10 mouse cellular contexts compared by ENCODE assay signal in the genomic region with DNA sequence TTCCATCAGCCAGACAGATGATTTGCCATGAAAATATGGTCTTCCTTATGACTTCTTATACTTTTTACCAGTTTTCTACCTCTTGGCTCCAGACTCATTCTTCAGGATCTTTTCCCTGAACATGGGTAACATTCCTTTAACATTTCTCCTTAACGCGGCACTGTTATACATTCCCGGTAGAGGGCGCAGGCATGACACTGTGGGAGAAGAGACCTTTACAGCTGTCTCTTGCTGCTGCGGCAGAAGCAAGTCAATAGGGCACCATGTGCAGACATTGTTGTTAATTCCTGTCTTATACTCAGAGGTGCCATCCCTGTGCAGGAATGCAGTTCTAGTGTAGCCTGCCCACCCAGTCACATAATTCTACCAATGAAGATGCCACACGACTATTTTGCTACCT.
DNase-seq lines count a peak whose midpoint lies in the region; ATAC-seq and TF ChIP-seq lines count a peak whose summit lies in the region.
"Had no signal": no experiment of that assay in that cellular context is flagged by ENCODE, and none has a peak within 500 bp of the region (broad histone marks: within the 10 kb centered on the region; RNA-seq: fewer than 3 reads in every experiment).

No protein-coding gene starts in this region.

- no peak overlapping the region for H3K9ac ChIP-seq in heart, postnatal 0 days (replicated peaks; ENCODE audit: low read depth, low read length)
- H3K9ac ChIP-seq in embryonic facial prominence, embryonic 11.5 days (replicated peaks; ENCODE audit: low read length): no peak overlapping the region
- no peak overlapping the region for H3K9ac ChIP-seq in liver, adult 2 months (ENCODE audit: low read depth, low read length)
- H3K9ac ChIP-seq: hindbrain, embryonic 15.5 days; neural tube, embryonic 13.5 days had no signal

- H3K27ac ChIP-seq in heart, postnatal 0 days (ENCODE audit: low read depth): no peak overlapping the region
- H3K27ac ChIP-seq in embryonic facial prominence, embryonic 11.5 days (replicated peaks; ENCODE audit: low read depth, low read length): no peak overlapping the region
- no peak overlapping the region for H3K27ac ChIP-seq in liver, adult 2 months (replicated peaks; ENCODE audit: insufficient read depth, low read depth, low read length)
- H3K27ac ChIP-seq: hindbrain, embryonic 15.5 days; neural tube, embryonic 13.5 days had no signal

- ATAC-seq in heart, postnatal 0 days (ENCODE audit: insufficient read depth, low read depth): no peak
- no peak for ATAC-seq in embryonic facial prominence, embryonic 11.5 days (replicated peaks; ENCODE audit: insufficient number of reproducible peaks, low FRiP score, low TSS enrichment, low read depth)

- no peaks in the 10 kb centered on the region for H3K4me1 ChIP-seq in heart, postnatal 0 days (ENCODE audit: control insufficient read depth, insufficient read depth)
- no peaks in the 10 kb centered on the region for H3K4me1 ChIP-seq in embryonic facial prominence, embryonic 11.5 days (ENCODE audit: control insufficient read depth, insufficient read depth, low read length)
- H3K4me1 ChIP-seq in liver, adult 2 months (ENCODE audit: control insufficient read depth, insufficient read depth, low read length): peaks cover 6% of the 10 kb centered on the region
- H3K4me1 ChIP-seq: hindbrain, embryonic 15.5 days; neural tube, embryonic 13.5 days had no signal

- no peak for DNase-seq in heart, postnatal 0 days (ENCODE audit: low spot score)
- DNase-seq in heart, adult 11 months: no peak
- peak; percentile 19 for DNase-seq in thymus, postnatal 14 days
- DNase-seq in thymus, adult 18-20 months: no peak
- peak; percentile 72 for DNase-seq in embryonic facial prominence, embryonic 11.5 days (ENCODE audit: low spot score)
- peak; percentile 64 for DNase-seq in liver, adult 2 months (ENCODE audit: extremely low read depth, low read depth, low spot score)
- peak; percentile 6 for DNase-seq in testis, postnatal 14 days (ENCODE audit: low spot score)
- DNase-seq in layer of hippocampus, adult 9-10 months (ENCODE audit: low spot score): no peak

- H3K36me3 ChIP-seq in heart, postnatal 0 days (replicated peaks; ENCODE audit: control insufficient read depth, insufficient read depth, low read length): no peaks in the 10 kb centered on the region
- no peaks in the 10 kb centered on the region for H3K36me3 ChIP-seq in embryonic facial prominence, embryonic 11.5 days (replicated peaks; ENCODE audit: control insufficient read depth, insufficient read depth, low read depth, low read length)
- H3K36me3 ChIP-seq in liver, adult 2 months (ENCODE audit: control insufficient read depth, insufficient read depth, low read length): no peaks in the 10 kb centered on the region
- H3K36me3 ChIP-seq: hindbrain, embryonic 15.5 days; neural tube, embryonic 13.5 days had no signal

- no peaks in the 10 kb centered on the region for H3K9me3 ChIP-seq in heart, postnatal 0 days (replicated peaks; ENCODE audit: control insufficient read depth, low read length)
- H3K9me3 ChIP-seq in embryonic facial prominence, embryonic 11.5 days (replicated peaks; ENCODE audit: control insufficient read depth, low read length): no peaks in the 10 kb centered on the region
- H3K9me3 ChIP-seq: hindbrain, embryonic 15.5 days; neural tube, embryonic 13.5 days had no signal

- TF ChIP-seq POLR2A in liver, adult 2 months (IDR thresholded peaks at IDR 0.05; ENCODE audit: extremely low read depth, insufficient read depth, low read length): no peak

- TF ChIP-seq CTCF in heart, postnatal 0 days (IDR thresholded peaks at IDR 0.05; ENCODE audit: low read depth): peak; percentile 63
- peak; percentile 72 for TF ChIP-seq CTCF in liver, adult 2 months (IDR thresholded peaks at IDR 0.05; ENCODE audit: low read depth, low read length)

- no peaks in the 10 kb centered on the region for H3K27me3 ChIP-seq in heart, postnatal 0 days (ENCODE audit: control insufficient read depth, insufficient read depth, low read length)
- no peaks in the 10 kb centered on the region for H3K27me3 ChIP-seq in embryonic facial prominence, embryonic 11.5 days (ENCODE audit: control insufficient read depth, insufficient read depth, low read length)
- no peaks in the 10 kb centered on the region for H3K27me3 ChIP-seq in liver, adult 2 months (ENCODE audit: control insufficient read depth, insufficient read depth, low read length)
- H3K27me3 ChIP-seq: hindbrain, embryonic 15.5 days; neural tube, embryonic 13.5 days had no signal

- TF ChIP-seq EP300 in heart, postnatal 0 days (IDR thresholded peaks at IDR 0.05; ENCODE audit: low read depth): no peak

- 21% methylated on average over 6 of the region's 6 CpGs for WGBS in heart, postnatal 0 days
- 24% methylated on average over 6 of the region's 6 CpGs for WGBS in embryonic facial prominence, embryonic 11.5 days
- 25% methylated on average over 6 of the region's 6 CpGs for WGBS in liver, adult 2 months

- no peak overlapping the region for H3K4me3 ChIP-seq in heart, postnatal 0 days (ENCODE audit: low read depth, low read length)
- no peak overlapping the region for H3K4me3 ChIP-seq in embryonic facial prominence, embryonic 11.5 days (ENCODE audit: low read depth, low read length)
- no peak overlapping the region for H3K4me3 ChIP-seq in liver, adult 2 months (ENCODE audit: insufficient read depth, low read depth, low read length)
- H3K4me3 ChIP-seq: hindbrain, embryonic 15.5 days; neural tube, embryonic 13.5 days had no signal

- H3K4me2 ChIP-seq in heart, postnatal 0 days (ENCODE audit: low read depth, low read length): no peak overlapping the region
- H3K4me2 ChIP-seq in embryonic facial prominence, embryonic 11.5 days (ENCODE audit: low read depth, low read length): no peak overlapping the region
- H3K4me2 ChIP-seq: hindbrain, embryonic 15.5 days; neural tube, embryonic 13.5 days had no signal

- H3K79me2 ChIP-seq in liver, adult 2 months (ENCODE audit: control insufficient read depth, insufficient read depth, low read length): no peaks in the 10 kb centered on the region

Comparison
In these comparisons a context has a peak if more than half of its experiments do, and no peak if none do; other contexts are left out.
1. DNase-seq: peak in thymus, postnatal 14 days (single experiment), embryonic facial prominence, embryonic 11.5 days (single experiment), liver, adult 2 months (single experiment) and testis, postnatal 14 days (single experiment); none in heart, postnatal 0 days (single experiment), heart, adult 11 months (single experiment), thymus, adult 18-20 months (0 of 2) and layer of hippocampus, adult 9-10 months (single experiment).